Mouse (Mus musculus) layer of hippocampus, adult 2 months (tissue): ENCODE results near the gene Tssk3. TPM values are rescaled to one million over a fixed set of nuclear protein-coding genes. Genes with fewer than 3 reads are reported as not detected.
"Not testable (repeated sequence)": the region's sequence is repeated elsewhere in the genome, so short reads cannot be mapped to it uniquely, and the experiment has no call there.

Experiments used
- DNase-seq, 2 experiments: peaks; one replicate each; pipeline ENCODE4 v3.0.0; 2022; ENCODE audit warnings: low spot score in 2 of 2
- H3K27ac ChIP-seq: fragments of 200-600 bp; 2 replicates; pipeline ENCODE4 v1.8.1; 2022
- H3K4me3 ChIP-seq: fragments of 200-600 bp; 2 replicates; pipeline ENCODE4 v1.8.1; 2022; ENCODE audit warnings: mild to moderate bottlenecking
- CTCF ChIP-seq: fragments of 200-600 bp; conservative IDR thresholded peaks from 2 replicates; pipeline ENCODE4 v1.8.1; 2022; ENCODE audit warnings: antibody characterized with exemption, mild to moderate bottlenecking, moderate library complexity
- long read RNA-seq, 2 experiments: library from polyadenylated mRNA; stranded (forward); transcript quantifications; one replicate each; pipeline ENCODE4 v2.0.0; 2021; ENCODE audit warnings: borderline mapping rate in 2 of 2
- total RNA-seq, 2 experiments: library from RNA; stranded (reverse); gene quantifications; 2 replicates each; pipeline ENCODE4 v1.2.3; 2021

The Tssk3 gene
- under 1 TPM in 1 of 2 experiments, not detected in 1; 0.38 TPM for total RNA-seq
- long read RNA-seq, experiment 1: 0 reads
- long read RNA-seq, experiment 2: 0 reads

DNA sequence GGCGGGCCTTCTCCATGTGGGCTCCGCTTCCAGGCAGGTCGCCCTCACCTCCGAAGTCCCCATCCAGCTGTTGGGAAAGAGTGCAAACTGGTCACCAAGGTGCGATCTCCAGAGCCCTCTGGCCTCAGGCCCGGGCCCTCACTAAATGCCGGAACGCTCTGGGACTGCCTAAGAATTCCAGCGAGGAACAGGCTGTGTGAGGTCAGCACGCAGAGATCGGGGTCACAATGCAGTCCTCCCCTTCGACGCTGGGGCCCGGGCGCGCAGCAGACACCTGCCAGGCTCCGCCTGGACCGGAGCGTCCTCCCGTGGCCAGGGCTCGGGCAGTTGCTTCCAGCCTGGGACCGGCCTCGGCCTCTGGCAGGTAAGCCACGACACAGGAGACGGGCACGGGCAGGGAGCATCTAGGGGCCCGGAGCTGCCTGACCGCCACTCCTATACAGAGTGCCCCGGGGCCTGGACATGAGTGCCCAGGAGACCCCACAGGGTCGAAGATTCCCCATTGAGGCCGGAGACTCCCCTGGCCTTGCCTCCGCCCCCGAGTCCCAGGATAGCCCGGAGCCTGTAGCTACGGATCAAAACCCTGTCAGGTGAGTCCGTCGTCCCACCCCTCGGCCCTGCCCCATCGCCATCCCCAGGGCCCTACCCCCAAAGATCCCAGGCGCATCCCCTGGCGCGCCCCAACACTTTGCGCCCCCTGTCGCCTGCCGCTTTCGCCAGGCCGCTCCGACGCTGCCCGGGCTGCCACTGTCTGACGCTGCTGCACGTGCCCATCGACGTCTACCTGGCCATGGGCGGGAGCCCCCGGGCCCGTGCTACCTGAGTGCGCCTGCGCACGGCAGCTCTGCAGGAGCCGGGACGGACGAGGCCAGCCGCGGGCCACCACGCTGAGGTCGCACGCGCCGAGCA lies at the start of gene Tssk3, which contains the start of gene Fam229a:
Tssk3 (minus strand) TSS at position 51 of the 909 bp plus-strand sequence.
Fam229a (plus strand) TSS at position 219 of the 909 bp plus-strand sequence.
- no peak for DNase-seq
- H3K27ac ChIP-seq: peak within 1 kb of the TSS; percentile 39; the same call in 1 of the 2 replicates
- TF ChIP-seq CTCF: peak; percentile 31
- H3K4me3 ChIP-seq: peak within 1 kb of the TSS; percentile 52

DNA sequence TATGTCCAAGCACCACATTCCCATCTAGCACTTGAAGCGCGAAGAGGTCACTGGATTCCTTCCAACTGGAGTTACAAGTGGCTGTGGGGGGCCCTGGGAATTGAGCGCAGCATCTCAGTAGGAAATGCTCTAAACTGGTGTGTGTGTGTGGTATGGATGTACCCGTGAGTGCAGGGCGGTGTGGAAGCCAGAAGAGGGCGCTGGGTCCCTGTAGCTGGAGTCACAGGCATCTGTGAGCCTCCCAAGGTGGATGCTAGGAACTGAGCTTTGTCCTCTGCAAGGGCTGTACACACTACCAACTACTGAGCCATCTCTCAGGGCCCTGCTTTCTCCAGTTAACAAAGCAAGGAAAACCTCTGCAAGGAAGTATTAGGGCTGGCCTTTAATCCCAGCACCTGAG lies 49.2 kb upstream of the Tssk3 start:
- no peak for DNase-seq
- TF ChIP-seq CTCF: peak; percentile 57
- Histone ChIP-seq H3K4me3 (no peak overlapping the region), H3K27ac (peak overlapping the region; percentile 46)

DNA sequence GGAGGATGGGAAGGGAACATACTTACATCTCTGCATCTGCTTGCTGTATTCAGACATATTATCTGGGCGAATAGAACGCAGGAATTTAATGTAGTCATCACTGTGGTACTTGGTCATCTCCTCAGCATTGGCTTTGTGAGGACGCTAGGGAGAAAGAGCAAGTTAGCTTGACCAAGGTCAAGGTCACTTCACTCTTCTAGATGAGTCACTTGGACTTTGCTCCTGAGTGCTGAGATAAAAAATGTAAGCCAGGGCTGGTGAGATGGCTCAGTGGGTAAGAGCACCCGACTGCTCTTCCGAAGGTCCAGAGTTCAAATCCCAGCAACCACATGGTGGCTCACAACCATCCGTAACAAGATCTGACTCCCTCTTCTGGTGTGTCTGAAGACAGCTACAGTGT lies 38.1 kb upstream of the Tssk3 start:
- not testable (repeated sequence) for DNase-seq, H3K4me3 ChIP-seq, H3K27ac ChIP-seq

DNA sequence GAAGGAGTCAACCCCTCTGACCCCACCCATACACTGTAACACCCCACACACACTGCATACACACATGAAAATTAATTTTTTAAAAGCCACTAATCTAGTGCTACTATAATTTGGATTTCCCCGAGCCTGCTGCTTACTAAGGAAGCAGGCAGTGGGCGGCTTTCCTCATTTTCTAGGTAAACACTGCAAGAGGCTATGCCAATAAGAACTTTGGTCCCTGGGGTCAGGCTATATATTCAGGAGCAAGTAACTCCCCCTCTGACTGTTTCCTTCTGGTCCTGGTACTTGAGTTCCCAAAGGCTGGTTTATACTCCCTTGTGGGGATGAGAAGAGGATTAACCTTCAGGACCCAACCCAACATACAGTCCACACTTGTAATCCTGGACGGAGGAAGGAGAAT lies 35.1 kb upstream of the Tssk3 start:
- H3K4me3 ChIP-seq: no peak overlapping the region
- H3K27ac ChIP-seq: no peak overlapping the region
- TF ChIP-seq CTCF: no peak
- no peak for DNase-seq

DNA sequence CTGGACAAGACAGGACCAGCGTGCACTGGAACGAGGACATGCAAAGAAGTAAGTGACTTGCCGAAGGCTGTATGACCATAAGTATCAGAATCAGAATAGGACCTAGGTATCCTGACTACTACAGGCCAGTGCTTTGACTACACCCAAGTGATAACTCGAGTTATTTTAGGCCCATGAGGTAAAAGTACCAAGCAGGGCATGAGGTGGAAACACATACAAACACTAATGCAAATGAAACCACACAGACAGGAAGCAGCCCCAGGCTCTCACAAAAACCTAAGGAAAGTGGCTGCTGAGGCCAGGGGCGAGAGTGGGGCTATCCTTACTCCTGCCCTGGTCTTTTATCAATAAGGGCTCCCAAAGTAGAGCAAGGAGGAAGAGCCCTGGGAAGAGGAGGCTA lies 34.5 kb upstream of the Tssk3 start:
- Histone ChIP-seq H3K4me3 (no peak overlapping the region), H3K27ac (no peak overlapping the region)
- no peak for DNase-seq
- TF ChIP-seq CTCF: no peak

DNA sequence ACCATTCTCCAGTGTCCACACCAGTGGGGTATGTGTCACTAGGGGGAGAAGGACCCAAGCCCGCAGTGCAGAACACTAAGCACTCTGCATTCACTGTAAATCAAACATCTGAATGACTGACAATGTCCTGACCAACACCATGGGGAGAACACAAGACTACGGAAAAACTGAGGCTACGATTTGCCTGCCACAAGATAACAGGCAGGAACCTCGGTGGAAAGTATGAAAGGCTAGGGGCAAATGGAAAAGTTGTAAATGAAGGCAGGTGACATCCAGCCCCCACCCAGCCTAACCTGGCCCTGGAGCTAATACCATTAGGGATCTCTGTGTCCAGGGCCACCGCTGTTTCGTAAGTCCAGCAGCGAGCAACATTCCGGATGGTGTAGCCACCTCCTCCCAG lies 27.7 kb upstream of the Tssk3 start:
- no peak for DNase-seq
- no peak overlapping the region for H3K27ac ChIP-seq
- no peak overlapping the region for H3K4me3 ChIP-seq
- no peak for TF ChIP-seq CTCF

DNA sequence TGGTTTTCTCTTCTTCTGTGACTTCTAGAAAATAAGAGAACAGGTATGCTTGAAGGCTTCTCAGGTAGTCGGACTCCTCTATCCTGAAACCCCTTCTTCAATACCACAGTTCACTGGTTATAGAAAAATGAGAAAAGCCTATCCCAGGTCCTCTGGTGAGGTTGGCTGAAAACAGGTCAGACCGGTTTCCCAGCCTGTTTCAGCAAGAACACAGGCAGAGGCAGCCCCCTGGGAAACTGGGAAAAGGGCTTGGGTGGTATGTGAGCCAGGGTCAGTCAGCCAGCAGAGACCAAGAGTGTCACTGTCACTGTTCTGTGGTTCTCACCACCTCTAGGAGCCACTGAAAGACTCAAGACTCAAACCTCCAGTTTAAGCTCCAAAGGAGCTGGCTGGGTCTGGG lies 26.1 kb upstream of the Tssk3 start:
- Histone ChIP-seq H3K4me3 (no peak overlapping the region), H3K27ac (no peak overlapping the region)
- DNase-seq: no peak
- no peak for TF ChIP-seq CTCF

DNA sequence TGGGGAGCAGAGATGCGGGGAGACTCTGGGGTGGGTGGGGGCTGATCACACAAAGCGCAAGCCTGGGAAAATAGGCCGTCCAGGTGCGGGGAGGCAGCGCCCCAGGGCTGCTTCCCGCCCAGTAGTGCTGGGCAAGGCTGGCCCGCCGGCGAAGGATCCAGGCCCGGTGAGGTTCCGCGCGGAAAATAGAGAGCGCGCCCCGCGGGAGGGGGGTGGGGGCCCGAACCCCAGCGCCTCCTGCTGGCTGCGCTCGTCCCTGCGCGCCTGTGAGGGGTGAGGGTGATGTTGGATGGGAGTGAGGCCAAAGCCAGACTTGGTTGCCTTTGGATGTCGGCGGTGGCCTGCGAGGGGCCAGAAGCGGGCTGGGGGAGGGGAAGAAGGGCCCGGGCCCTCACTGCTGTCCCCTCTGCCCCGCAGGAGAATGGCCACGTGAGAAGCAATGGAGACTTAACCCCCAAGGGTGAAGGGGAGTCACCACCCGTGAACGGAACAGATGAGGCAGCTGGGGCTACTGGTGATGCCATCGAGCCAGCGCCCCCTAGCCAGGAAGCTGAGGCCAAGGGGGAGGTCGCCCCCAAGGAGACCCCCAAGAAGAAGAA lies 23.6 kb upstream of the Tssk3 start:
- Histone ChIP-seq H3K27ac (peak overlapping the region; percentile 87), H3K4me3 (peak overlapping the region; percentile 64)
- peak in 1 of 2 experiments; percentile 62 for DNase-seq
- TF ChIP-seq CTCF: peak; percentile 91

DNA sequence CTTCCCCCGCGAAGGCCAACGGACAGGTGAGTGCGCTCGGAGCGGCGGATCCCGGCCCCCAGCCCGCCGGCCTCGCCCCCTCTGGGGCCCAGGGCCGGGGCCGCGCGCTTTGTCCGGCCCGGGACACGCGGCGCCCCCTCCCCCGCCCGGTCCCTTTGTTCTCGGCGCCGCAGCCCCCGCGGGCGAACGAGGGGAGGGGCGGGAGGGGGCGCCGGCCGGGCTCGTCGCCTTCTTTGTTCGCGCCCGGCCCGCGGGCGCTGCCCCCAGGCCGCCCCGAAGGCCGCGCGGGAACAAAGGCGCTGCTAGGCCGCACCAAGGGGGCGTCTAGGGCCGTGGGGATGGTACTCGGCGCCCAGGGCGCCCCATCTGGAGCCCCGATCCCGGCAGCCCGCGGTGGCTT lies 23.1 kb upstream of the Tssk3 start:
- peak overlapping the region; percentile 64 for H3K4me3 ChIP-seq
- no peak for DNase-seq
- H3K27ac ChIP-seq: peak overlapping the region; percentile 87
- no peak for TF ChIP-seq CTCF

DNA sequence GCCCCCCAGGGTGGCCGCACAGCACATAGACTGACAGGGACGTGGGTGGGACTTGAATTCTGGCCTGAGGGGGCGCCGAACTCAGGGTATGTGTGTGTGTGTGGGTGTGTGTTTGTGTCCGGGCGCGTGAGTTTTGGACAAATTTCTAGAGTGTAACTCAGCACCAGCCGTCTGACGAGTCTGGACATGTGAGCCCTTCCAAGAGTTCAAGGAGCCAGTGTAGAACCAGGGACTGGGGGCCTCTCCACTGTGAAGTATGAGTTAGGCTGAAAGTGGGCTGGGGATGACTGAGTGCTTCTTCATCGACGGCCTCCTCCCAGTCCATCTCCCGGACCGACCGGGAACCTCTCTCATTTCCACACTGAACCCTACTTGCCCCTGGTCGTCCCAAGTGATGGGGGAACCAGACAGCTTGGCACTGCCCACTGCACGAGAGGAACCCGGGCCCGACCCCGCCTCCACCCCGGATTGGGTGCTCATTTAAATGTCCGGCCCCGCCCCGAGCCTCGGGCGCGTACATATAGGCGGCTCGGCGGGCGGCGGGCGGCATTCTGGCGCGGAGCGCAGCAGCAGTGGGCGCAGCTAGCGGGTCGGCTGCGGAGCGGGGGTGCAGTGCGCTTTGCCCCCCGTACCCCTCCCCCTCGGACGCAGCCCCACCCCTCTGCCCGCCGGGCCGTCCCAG lies 22.4 kb upstream of the Tssk3 start, which contains the start of gene Marcksl1:
Marcksl1 (plus strand) TSS at position 496 of the 682 bp plus-strand sequence.
- H3K27ac ChIP-seq: peak within 1 kb of the TSS; percentile 87
- TF ChIP-seq CTCF: no peak
- H3K4me3 ChIP-seq: peak within 1 kb of the TSS; percentile 64

DNA sequence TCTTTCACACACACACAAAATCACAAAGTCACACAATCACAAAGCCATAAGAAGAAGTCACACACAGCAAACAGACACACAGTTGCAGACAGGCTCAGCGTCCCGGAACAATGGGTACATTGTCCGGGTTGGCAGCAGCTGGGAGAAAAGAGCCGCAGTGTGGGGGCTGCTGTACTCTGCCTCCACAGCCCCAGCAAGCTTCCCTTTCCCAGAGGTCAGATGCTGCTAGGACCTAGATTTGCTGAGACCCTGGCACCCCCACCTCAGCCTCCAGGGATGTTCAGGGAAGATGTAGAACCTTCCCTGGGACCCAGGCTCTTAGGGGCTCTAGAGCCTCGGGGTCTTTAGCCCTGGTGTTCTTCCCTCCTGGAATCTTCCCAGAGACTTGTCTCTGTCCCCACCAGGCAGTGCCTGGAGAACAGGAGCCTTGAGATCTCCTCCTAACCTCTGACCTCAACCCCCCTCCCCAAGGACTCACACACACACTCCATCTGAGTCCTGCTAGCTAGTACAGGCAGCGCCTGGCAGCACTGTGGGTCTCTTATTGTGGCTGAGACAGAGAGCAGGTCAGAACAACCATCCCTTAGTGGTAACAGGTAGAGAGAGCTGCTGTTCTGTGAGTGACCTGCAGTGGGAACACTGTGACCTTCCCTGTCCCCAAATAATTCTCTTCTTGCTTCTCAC lies 20.7 kb upstream of the Tssk3 start:
- H3K27ac ChIP-seq: peak overlapping the region; percentile 70
- TF ChIP-seq CTCF: no peak
- H3K4me3 ChIP-seq: no peak overlapping the region

More for the DNA sequence above, 22.4 kb upstream of the Tssk3 start, which contains the start of gene Marcksl1:
- peak; percentile 81 for DNase-seq

DNA sequence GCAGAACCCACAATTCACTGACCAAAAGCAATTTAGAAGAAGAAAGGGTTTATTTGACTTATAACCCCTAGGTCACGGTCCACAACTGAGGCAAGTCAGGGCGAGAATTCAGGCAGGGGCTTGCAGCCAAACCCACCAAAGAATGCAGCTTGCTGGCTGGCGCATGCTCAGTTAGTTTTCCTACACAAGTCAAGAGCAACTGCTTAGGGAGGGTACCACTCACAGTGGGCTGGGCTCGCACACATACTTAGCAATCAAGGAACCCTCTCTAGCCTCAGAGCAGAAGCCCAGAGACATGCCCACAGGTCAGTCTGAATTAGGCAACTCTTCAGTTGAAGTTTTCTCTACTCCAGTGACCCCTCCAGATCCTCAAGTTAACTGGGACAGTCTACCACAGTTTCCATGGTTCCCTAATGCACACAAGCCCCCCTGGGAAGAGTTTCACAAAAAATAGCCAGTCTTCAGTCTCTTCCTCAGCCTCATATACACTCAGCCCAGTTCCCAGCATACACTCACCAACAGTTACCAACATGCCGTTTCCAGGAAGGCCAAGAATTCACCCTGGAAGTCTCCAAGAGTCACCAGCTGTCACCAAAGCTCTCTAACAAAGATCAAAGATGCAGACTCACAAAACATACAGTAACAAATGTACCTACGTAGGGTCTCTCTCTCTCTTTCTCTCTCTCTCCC lies 20.0 kb upstream of the Tssk3 start:
- TF ChIP-seq CTCF: no peak
- DNase-seq: no peak
- H3K27ac ChIP-seq: peak overlapping the region; percentile 70

More for the DNA sequence above, 20.7 kb upstream of the Tssk3 start:
- DNase-seq: no peak

More for the DNA sequence above, 20.0 kb upstream of the Tssk3 start:
- no peak overlapping the region for H3K4me3 ChIP-seq
